17 mouse cellular contexts compared by ENCODE assay signal in genomic region chr7:88318904-88319303, GRCm38 (mm10). TPM values are rescaled to one million over a fixed set of nuclear protein-coding genes. Genes with fewer than 3 reads are reported as not detected.
DNase-seq lines count a peak whose midpoint lies in the region; ATAC-seq lines count a peak whose summit lies in the region.
"Had no signal": no experiment of that assay in that cellular context is flagged by ENCODE, and none has a peak within 500 bp of the region (broad histone marks: within the 10 kb centered on the region; RNA-seq: fewer than 3 reads in every experiment).

No protein-coding gene starts in this region.

- peak overlapping the region; percentile 38; the same call in 1 of the 2 replicates for H3K27ac ChIP-seq in stomach, embryonic 16.5 days (ENCODE audit: low read length)
- no peak overlapping the region for H3K27ac ChIP-seq in limb, embryonic 10.5 days
- H3K27ac ChIP-seq: heart, embryonic 13.5 days; hindbrain, embryonic 13.5 days; hindbrain, postnatal 0 days; intestine, embryonic 15.5 days had no signal

- WGBS in stomach, embryonic 16.5 days, result 78% methylated on average over 2 of the region's 2 CpGs
- WGBS in limb, embryonic 10.5 days, result 91% methylated on average over 2 of the region's 2 CpGs

- no peaks in the 10 kb centered on the region for H3K27me3 ChIP-seq in stomach, embryonic 16.5 days (ENCODE audit: control insufficient read depth, insufficient read depth, low read length)
- no peaks in the 10 kb centered on the region for H3K27me3 ChIP-seq in limb, embryonic 10.5 days (ENCODE audit: low read depth, poor library complexity, severe bottlenecking)
- H3K27me3 ChIP-seq: heart, embryonic 13.5 days; hindbrain, embryonic 13.5 days; intestine, embryonic 15.5 days had no signal

- no peak overlapping the region for H3K9ac ChIP-seq in stomach, embryonic 16.5 days (ENCODE audit: low read length)
- H3K9ac ChIP-seq: heart, embryonic 13.5 days; hindbrain, embryonic 13.5 days; intestine, embryonic 15.5 days had no signal

- H3K4me2 ChIP-seq in stomach, embryonic 16.5 days (ENCODE audit: low read depth, low read length), result no peak overlapping the region
- H3K4me2 ChIP-seq: heart, embryonic 13.5 days; hindbrain, embryonic 13.5 days; intestine, embryonic 15.5 days had no signal

- no peak for DNase-seq in frontal cortex, postnatal 25 days (ENCODE audit: low spot score in 2 of 2)
- no peak for DNase-seq in gastrocnemius, adult 18-20 months (ENCODE audit: low spot score)
- no peak for DNase-seq in limb, embryonic 10.5 days (ENCODE audit: low spot score)
- DNase-seq: adrenal gland, postnatal 10 days; cerebellum, adult 11-12 months; cerebellum, adult 9-10 months; cerebellum, postnatal 25 days; gastrocnemius, postnatal 14 days; heart, postnatal 4 days had no signal

- ATAC-seq in common myeloid progenitor, adult 5-6 weeks (replicated peaks; ENCODE audit: low read depth, poor library complexity, severe bottlenecking), result 0 out of 2 replicates have a peak, but pooled peaks have one; percentile 33
- peak; percentile 55 for ATAC-seq in megakaryocyte, adult 5-6 weeks (ENCODE audit: poor library complexity, severe bottlenecking)
- no peak for ATAC-seq in stomach, embryonic 16.5 days (ENCODE audit: insufficient read depth, low FRiP score)
- ATAC-seq: forebrain, embryonic 14.5 days; hindbrain, postnatal 0 days; intestine, embryonic 15.5 days had no signal

- no peak overlapping the region for H3K4me3 ChIP-seq in stomach, embryonic 16.5 days (replicated peaks; ENCODE audit: low read length)
- no peak overlapping the region for H3K4me3 ChIP-seq in limb, embryonic 10.5 days
- H3K4me3 ChIP-seq: heart, embryonic 13.5 days; hindbrain, embryonic 13.5 days; intestine, embryonic 15.5 days had no signal

- peaks cover 5% of the 10 kb centered on the region; the same call in 1 of the 2 replicates for H3K4me1 ChIP-seq in stomach, embryonic 16.5 days (ENCODE audit: control insufficient read depth, insufficient read depth, low read length)
- H3K4me1 ChIP-seq in limb, embryonic 10.5 days, result no peaks in the 10 kb centered on the region
- H3K4me1 ChIP-seq: hindbrain, embryonic 13.5 days; intestine, embryonic 15.5 days had no signal

- no peaks in the 10 kb centered on the region for H3K9me3 ChIP-seq in stomach, embryonic 16.5 days (replicated peaks; ENCODE audit: control insufficient read depth, low read length)
- no peaks in the 10 kb centered on the region for H3K9me3 ChIP-seq in limb, embryonic 10.5 days (replicated peaks)
- H3K9me3 ChIP-seq: heart, embryonic 13.5 days; hindbrain, embryonic 13.5 days; intestine, embryonic 15.5 days had no signal

- no peaks in the 10 kb centered on the region for H3K36me3 ChIP-seq in stomach, embryonic 16.5 days (ENCODE audit: control insufficient read depth, insufficient read depth, low read length)
- no peaks in the 10 kb centered on the region for H3K36me3 ChIP-seq in limb, embryonic 10.5 days
- H3K36me3 ChIP-seq: heart, embryonic 13.5 days; hindbrain, embryonic 13.5 days; intestine, embryonic 15.5 days had no signal

RNA-seq across cellular contexts. Expression of gene Ctsc, which starts 41.0 kb away (rescaled TPM):
- total RNA-seq in common myeloid progenitor, adult 5-6 weeks (2017), result 43.9 and 47.0 TPM in 2 replicates
- 573 and 643 TPM in 2 replicates for total RNA-seq in megakaryocyte, adult 5-6 weeks (2015)
- 520 and 557 TPM in 2 replicates for total RNA-seq in megakaryocyte, adult 5-6 weeks (2017)
- polyA plus RNA-seq in stomach, embryonic 16.5 days (2015; fragmentation: Nextera tagmentation; extraction: Ambion mirVana), result 141 and 144 TPM in 2 replicates
- 10 to 100 TPM; 36.9 to 38.2 TPM for total RNA-seq in gastrocnemius, adult 18-20 months (2021)
- 20.3 and 24.1 TPM in 2 replicates for polyA plus RNA-seq in limb, embryonic 10.5 days (2016; fragmentation: Nextera tagmentation; extraction: Ambion mirVana)

Comparison
In these comparisons a context has a peak if more than half of its experiments do, and no peak if none do; other contexts are left out.
1. RNA of gene Ctsc, which starts 41.0 kb away (total RNA-seq): 520 to 643 TPM in megakaryocyte, adult 5-6 weeks; 43.9 to 47.0 TPM in common myeloid progenitor, adult 5-6 weeks and 36.9 to 38.2 TPM in gastrocnemius, adult 18-20 months; every median in the first group is over 10 times any median in the second.